Mouse (Mus musculus): Measurements from ENCODE around the gene Ppm1h.

GRCm38 (mm10) chr10:122685836-122686531 is 7.4 kb downstream of the Ppm1h start:
- TF ChIP-seq EP300 (IDR thresholded peaks at IDR 0.05): no peak
- TF ChIP-seq CTCF (IDR thresholded peaks at IDR 0.05): no peak

Data from lung, postnatal 0 days (tissue).